Mouse (Mus musculus) lung, postnatal 36 days (tissue): ENCODE data around the gene Gm8660.
"Not testable (repeated sequence)": the region's sequence is repeated elsewhere in the genome, so short reads cannot be mapped to it uniquely, and the experiment has no call there.

Experiments
- DNase-seq: peaks from one replicate; pipeline ENCODE4 v3.0.0; 2022; ENCODE audit warnings: mixed read lengths

Gm8660 gene

DNA sequence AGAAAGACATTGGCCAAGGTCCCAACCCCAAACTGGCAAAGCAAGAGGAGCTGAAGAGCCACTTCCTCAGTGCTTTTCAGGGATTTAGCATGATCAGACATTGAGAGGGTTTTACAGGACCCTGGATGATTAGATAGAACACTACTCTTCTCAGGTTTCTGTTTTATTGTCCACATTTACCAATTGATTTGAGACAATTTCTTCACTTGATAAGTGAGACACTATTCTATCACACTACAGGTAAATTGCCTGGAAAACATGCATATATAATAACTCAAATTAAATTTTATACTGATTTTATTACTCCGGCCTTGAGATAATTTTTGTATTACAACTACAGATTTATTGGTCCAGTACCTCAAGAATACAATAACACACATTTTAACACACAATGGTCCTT lies at the start of gene Gm8660:
Gene Gm8660, minus strand, starts transcription at position 101 of the 400 bp plus-strand sequence.
- not testable (repeated sequence) for DNase-seq

DNA sequence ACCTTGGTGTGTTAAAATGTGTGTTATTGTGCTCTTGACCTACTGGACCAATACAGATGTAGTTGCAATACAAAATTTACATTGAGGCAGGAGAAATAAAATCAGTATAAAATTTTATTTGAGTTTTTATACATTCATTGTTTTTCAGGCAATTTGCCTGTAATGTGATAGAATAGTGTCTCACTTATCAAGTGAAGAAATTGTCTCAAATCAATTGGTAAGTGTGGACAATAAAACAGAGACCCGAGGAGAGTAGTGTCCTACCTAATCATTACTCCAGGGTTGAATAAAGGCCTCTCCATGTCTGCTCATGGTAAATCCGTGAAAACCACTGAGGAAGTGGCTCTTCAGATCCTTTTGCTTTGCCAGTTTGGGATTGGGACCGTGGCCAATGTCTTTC lies 42.4 kb upstream of the Gm8660 start, which contains the start of gene Vmn1r148:
Gene Vmn1r148, plus strand, starts transcription at position 301 of the 400 bp plus-strand sequence.
- DNase-seq: not testable (repeated sequence)

DNA sequence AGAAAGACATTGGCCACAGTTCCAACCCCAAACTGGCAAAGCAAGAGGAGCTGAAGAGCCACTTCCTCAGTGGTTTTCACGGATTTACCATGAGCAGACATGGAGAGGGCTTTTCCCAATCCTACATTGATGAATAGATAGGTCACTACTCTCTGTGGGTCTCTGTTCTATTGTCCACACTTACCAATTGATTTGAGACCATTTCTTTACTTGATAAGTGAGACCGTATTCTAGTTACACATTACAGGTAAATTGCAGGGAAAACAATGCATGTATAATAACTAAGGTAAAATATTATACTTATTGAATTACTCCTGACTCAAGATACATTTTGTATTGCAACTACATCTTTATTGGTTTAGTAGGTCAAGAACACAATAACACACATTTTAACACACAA lies 41.2 kb downstream of the Gm8660 start, which contains the start of gene Gm4187:
Gene Gm4187, minus strand, starts transcription at position 101 of the 400 bp plus-strand sequence.
- DNase-seq: not testable (repeated sequence)
